Mouse (Mus musculus): Measurements from ENCODE around the gene Ghrh. TPM values are rescaled to one million over a fixed set of nuclear protein-coding genes. Genes with fewer than 3 reads are reported as not detected.

Gene Ghrh
- polyA plus RNA-seq, 1 experiment from 2014 or later, result not detected

DNA sequence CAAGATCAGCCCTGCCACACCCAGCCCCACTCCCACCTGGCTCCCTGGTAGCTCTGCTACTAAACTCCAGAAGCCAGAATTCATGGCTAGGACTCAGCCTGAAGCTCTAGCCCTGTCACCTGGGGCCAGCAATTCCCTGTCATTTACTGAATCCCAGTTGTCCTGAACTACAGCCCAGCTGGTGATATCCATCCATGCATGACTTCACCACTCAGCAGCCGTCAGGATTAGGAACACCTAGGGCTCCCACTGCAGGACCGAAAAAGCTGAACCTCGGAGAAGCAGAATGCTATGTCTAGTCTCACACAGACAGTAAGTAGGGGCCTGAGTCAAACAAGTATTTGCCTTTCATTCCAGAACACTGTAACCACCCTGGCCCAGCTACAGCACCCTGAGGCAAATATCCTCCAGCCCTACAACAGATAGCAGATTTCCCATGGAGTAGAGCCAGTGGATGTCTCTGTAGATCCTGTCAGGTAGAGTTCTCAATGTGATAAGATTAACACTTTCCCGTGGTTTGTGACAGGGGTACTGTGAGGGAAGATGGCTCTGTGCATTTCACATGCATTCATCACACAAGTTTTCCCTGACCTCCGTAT lies 4.9 kb downstream of the Ghrh start:
- Histone ChIP-seq H3K4me1 (peaks cover 16% of the 10 kb centered on the region), H3K4me3 (no peak overlapping the region), H3K27ac (no peak overlapping the region), H3K9me3 (no peaks in the 10 kb centered on the region), H3K27me3 (no peaks in the 10 kb centered on the region), H3K36me3 (no peaks in the 10 kb centered on the region), H3K4me2 (no peak overlapping the region), H3K9ac (no peak overlapping the region)
- 50% methylated on average over 5 of the region's 5 CpGs for WGBS
- no peak for ATAC-seq (ENCODE audit: borderline replicate concordance, extremely low read depth, low FRiP score, low TSS enrichment)

DNA sequence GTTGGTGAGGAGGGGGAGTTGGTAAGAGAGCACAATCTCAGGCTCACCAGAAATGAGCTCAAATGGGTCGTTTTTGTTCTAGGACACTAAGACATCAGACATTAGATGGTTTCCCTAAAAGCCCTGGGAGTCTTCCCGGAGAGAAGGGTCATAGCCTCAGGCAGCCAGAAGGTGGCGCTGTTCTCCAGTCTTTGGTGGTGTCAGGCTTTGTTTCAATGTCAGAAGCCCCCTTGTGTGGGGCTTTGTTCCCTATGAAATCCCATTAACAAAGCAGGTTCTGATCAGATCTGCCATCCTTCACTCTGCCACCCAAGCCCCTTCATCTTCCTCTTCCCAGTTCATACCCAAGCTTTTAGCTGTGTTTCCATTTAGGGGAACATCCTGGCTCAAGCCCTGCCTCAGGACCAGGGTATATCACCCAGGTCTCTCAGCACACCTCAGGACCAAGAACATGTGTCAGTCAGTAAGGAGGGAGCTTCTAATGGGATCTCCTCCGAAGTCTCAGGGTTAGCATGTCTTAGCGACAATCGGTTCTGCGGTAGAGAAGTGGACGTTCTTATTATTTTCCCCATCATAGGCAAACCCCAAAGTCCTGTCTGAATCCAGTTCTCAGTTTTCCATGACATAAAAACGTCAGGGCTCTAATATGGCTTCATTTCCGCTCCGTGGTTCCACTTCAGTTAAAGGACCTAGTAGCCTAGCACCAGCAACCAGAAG lies 5.6 kb downstream of the Ghrh start:
- no peak for ATAC-seq (ENCODE audit: borderline replicate concordance, extremely low read depth, low FRiP score, low TSS enrichment)
- WGBS, result 43% methylated on average over 11 of the region's 11 CpGs
- no peak overlapping the region for H3K4me3 ChIP-seq
- no peaks in the 10 kb centered on the region for H3K9me3 ChIP-seq
- no peak overlapping the region for H3K9ac ChIP-seq
- H3K4me2 ChIP-seq, result no peak overlapping the region
- H3K4me1 ChIP-seq, result peaks cover 14% of the 10 kb centered on the region
- no peak overlapping the region for H3K27ac ChIP-seq
- no peaks in the 10 kb centered on the region for H3K27me3 ChIP-seq
- H3K36me3 ChIP-seq, result no peaks in the 10 kb centered on the region

DNA sequence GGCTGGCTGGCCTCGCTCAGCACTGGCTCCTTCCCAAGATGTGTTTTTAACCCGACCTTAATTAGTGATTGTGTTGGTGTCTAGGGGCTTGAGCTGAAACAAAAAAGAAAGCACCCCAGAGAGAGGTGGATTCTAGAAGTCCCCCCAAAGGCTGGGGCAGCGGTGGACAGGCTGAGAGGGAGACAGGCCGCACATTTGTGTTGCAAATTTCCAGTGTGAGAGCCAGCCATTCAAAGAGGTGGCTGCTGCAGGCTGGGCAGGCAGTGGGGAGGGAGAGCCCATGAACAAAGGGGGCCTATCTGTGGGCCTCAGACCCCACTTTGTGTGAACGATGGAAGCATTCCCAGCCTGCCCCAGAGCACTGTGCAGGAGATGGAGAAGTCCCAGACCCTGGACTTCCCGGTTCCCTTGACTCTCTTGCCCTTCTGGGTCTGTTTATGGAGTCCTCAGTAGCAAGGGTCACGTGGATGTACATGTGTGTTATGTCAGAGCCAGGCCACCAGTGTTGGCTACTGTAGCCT lies 7.0 kb downstream of the Ghrh start:
- Histone ChIP-seq H3K4me3 (no peak overlapping the region), H3K27ac (peak overlapping the region; percentile 17; the same call in 1 of the 2 replicates), H3K9me3 (no peaks in the 10 kb centered on the region), H3K27me3 (no peaks in the 10 kb centered on the region), H3K36me3 (no peaks in the 10 kb centered on the region), H3K4me2 (no peak overlapping the region), H3K9ac (no peak overlapping the region), H3K4me1 (peaks cover 14% of the 10 kb centered on the region)
- WGBS, result 38% methylated on average over 7 of the region's 7 CpGs
- no peak for ATAC-seq (ENCODE audit: borderline replicate concordance, extremely low read depth, low FRiP score, low TSS enrichment)

DNA sequence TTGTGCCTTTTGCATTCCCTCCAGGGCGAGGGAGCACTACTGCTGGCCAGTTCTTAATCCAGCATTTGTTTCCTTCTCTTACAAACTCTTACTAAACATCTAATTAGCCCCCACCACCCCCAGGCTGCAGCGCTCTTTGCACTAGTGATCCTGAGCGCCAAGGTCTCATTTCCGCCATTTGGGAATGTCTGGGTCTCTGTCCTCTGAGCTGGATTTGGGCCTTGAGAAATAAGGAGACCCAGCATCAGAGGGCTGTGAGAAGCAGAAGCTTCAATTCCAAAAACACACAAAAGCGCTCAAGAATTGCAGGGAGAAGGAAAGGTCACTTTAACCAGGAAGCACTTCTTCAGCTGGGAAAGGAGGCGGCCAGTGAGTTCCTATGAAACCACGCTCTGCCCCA lies 7.8 kb downstream of the Ghrh start:
- no peak overlapping the region for H3K4me2 ChIP-seq
- no peaks in the 10 kb centered on the region for H3K9me3 ChIP-seq
- H3K27ac ChIP-seq, result 0 out of 2 replicates have a peak overlapping the region, but pooled peaks have one; percentile 17
- H3K4me3 ChIP-seq, result no peak overlapping the region
- H3K27me3 ChIP-seq, result no peaks in the 10 kb centered on the region
- H3K36me3 ChIP-seq, result no peaks in the 10 kb centered on the region
- no peak for ATAC-seq (ENCODE audit: borderline replicate concordance, extremely low read depth, low FRiP score, low TSS enrichment)
- no peak overlapping the region for H3K9ac ChIP-seq
- H3K4me1 ChIP-seq, result peaks cover 14% of the 10 kb centered on the region
- 73% methylated on average over 7 of the region's 7 CpGs for WGBS

DNA sequence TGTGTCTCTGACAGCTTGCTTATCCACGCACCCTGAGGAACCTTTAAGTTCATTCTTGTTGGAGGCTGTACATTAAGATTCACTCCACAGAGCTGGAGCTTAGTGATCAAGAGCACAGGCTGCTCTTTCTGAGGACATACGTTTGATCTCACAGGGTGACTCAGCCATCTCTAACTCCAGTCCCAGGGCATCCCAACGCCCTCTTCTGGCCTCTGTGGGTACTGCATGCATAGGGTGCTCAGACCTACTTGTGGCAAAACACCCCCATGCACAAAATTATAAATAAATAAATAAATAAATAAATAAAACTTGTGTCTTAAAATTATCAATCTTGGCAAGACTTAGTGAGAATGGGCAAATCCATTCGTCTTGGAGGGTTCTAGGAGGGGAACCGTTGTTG lies 8.6 kb downstream of the Ghrh start:
- Histone ChIP-seq H3K9me3 (no peaks in the 10 kb centered on the region), H3K27ac (no peak overlapping the region), H3K4me2 (no peak overlapping the region), H3K9ac (no peak overlapping the region), H3K4me1 (peaks cover 14% of the 10 kb centered on the region), H3K4me3 (no peak overlapping the region), H3K27me3 (no peaks in the 10 kb centered on the region), H3K36me3 (no peaks in the 10 kb centered on the region)
- no peak for ATAC-seq (ENCODE audit: borderline replicate concordance, extremely low read depth, low FRiP score, low TSS enrichment)
- 38% methylated on average over 5 of the region's 5 CpGs for WGBS

DNA sequence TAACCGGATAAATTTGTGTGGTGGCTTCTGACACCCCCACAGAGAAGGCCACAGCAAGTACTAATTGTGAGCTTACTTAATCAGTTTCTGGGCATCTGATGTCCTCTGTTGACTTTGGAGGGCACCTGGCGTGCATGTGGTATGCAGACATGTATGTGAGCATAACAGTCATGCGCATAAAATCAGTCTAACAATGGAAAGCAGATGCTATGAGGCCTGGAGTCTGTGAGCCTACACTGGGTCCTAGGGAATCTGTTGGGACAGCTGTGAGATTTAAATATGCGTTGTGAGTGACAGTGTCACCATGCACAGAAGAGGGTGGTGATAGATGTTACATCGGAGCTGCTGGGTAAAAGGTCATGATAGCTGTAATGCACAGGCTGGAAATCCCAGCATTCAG lies 15.2 kb downstream of the Ghrh start:
- 75% methylated on average over 5 of the region's 5 CpGs for WGBS
- no peak overlapping the region for H3K9ac ChIP-seq
- no peak for ATAC-seq (ENCODE audit: borderline replicate concordance, extremely low read depth, low FRiP score, low TSS enrichment)

DNA sequence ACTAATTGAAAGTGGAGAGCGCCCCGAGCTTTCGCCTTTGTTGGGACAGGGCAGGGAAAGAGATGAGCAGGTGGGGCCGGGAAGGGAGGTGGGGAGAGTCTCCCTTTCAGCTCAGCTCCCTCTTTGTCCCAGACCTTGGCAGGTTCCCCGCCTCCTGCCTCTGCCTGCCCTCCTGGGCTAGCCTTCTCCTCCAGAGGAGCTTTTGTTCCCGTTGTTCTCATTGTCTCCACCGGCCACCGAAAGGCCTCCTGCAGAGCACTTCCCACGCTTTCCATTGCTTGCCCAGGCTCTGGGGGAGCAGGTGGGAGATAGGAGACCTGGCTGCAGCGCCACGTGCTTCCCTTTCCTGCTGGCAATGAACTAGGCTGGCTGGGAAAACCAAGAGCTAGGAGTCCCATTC lies 18.7 kb downstream of the Ghrh start:
- no peak overlapping the region for H3K27ac ChIP-seq
- H3K4me1 ChIP-seq, result no peaks in the 10 kb centered on the region
- no peak overlapping the region for H3K4me3 ChIP-seq
- no peaks in the 10 kb centered on the region for H3K27me3 ChIP-seq
- no peaks in the 10 kb centered on the region for H3K9me3 ChIP-seq
- no peak overlapping the region for H3K9ac ChIP-seq
- H3K36me3 ChIP-seq, result peaks cover 36% of the 10 kb centered on the region
- H3K4me2 ChIP-seq, result no peak overlapping the region
- 42% methylated on average over 11 of the region's 11 CpGs for WGBS
- ATAC-seq (ENCODE audit: borderline replicate concordance, extremely low read depth, low FRiP score, low TSS enrichment), result no peak

More for the DNA sequence above, 15.2 kb downstream of the Ghrh start:
- no peak overlapping the region for H3K4me3 ChIP-seq
- H3K9me3 ChIP-seq, result no peaks in the 10 kb centered on the region
- no peak overlapping the region for H3K27ac ChIP-seq
- H3K27me3 ChIP-seq, result no peaks in the 10 kb centered on the region
- no peaks in the 10 kb centered on the region for H3K4me1 ChIP-seq
- H3K4me2 ChIP-seq, result no peak overlapping the region
- peaks cover 3% of the 10 kb centered on the region; the same call in 1 of the 2 replicates for H3K36me3 ChIP-seq

DNA sequence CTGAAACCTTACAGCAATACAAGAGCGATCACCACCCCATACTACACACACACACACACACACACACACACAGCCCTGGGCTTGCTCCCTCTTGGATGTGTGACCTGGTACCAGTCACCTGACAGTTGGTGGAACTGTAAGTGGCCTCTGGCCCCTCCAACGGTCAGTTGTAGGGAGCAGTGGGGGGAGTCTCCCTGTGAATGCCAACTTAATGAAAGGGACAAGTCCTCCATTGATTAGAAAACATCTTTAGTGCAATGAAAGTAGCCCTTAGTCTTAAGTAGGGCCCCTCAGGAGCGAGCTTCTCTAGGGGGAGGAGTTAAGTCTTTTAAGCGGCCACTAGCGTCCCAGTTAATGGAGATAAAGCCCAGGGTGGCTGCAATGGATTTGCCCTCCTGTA lies 19.2 kb downstream of the Ghrh start:
- no peak overlapping the region for H3K4me2 ChIP-seq
- no peak overlapping the region for H3K4me3 ChIP-seq
- H3K4me1 ChIP-seq, result no peaks in the 10 kb centered on the region
- no peak for ATAC-seq (ENCODE audit: borderline replicate concordance, extremely low read depth, low FRiP score, low TSS enrichment)
- H3K36me3 ChIP-seq, result peaks cover 40% of the 10 kb centered on the region
- no peaks in the 10 kb centered on the region for H3K27me3 ChIP-seq
- 42% methylated on average over 5 of the region's 5 CpGs for WGBS
- no peak overlapping the region for H3K9ac ChIP-seq
- no peaks in the 10 kb centered on the region for H3K9me3 ChIP-seq
- H3K27ac ChIP-seq, result no peak overlapping the region

DNA sequence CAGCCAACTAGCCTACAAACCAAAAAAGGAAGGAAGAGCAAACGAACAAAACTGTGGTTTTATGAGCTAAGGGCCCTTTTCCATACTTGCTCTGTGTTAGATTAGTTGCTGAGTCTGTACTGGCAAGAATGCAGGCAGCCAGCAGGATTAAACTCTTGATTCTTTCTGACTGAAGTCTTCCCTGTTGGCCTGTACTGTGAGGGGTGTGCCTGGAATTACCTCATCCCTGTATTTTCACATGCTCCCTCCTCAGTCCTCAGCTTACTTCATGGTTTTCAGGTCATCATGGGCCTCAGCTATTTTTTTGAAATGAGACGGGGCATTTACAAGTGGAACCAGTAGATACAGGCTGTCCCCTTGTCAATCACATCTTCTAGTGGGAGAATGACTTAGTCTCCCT lies 22.1 kb downstream of the Ghrh start:
- ATAC-seq (ENCODE audit: borderline replicate concordance, extremely low read depth, low FRiP score, low TSS enrichment), result no peak
- H3K36me3 ChIP-seq, result peaks cover 66% of the 10 kb centered on the region

DNA sequence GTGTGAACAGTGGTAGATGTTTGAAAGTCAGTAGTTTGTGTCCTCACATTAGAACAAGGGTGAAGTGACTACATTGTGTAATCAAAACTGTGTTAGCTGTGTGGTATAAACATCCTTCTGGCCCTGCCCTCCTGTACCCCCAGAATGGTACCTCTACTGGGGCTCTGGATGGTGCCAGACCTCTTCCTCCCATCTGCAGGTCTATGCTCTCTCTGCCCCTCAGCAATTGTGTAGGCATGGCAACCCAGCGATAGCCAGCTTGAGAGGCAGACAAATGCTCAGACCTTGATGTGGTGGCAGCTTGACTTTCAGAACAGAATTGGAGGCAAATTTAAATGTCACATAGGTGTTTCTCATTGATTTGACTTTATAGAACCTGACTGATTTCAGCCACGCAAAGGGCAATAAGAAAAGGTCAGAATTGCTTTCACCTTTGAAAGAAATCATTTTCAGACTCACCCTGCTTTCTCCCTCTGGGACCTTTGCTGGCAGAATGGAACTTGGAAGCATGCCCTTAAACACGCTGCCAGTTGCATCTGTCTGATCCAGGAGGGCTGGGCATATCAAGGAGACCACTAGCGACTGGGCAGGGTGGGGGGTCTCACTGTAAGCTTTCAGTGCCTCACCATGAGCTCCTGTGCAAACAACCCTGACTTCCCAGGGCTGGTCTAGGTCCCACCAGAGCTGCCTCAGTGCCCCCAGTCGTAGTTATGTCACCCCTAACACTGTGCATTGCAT lies 25.1 kb downstream of the Ghrh start:
- peaks cover 87% of the 10 kb centered on the region for H3K36me3 ChIP-seq
- no peaks in the 10 kb centered on the region for H3K4me1 ChIP-seq
- no peaks in the 10 kb centered on the region for H3K9me3 ChIP-seq
- H3K9ac ChIP-seq, result no peak overlapping the region
- no peaks in the 10 kb centered on the region for H3K27me3 ChIP-seq
- no peak overlapping the region for H3K27ac ChIP-seq
- 80% methylated on average over 5 of the region's 5 CpGs for WGBS
- no peak for ATAC-seq (ENCODE audit: borderline replicate concordance, extremely low read depth, low FRiP score, low TSS enrichment)
- H3K4me2 ChIP-seq, result no peak overlapping the region
- H3K4me3 ChIP-seq, result no peak overlapping the region

More for the DNA sequence above, 22.1 kb downstream of the Ghrh start:
- no peak overlapping the region for H3K4me3 ChIP-seq
- 82% methylated on average over 2 of the region's 2 CpGs for WGBS
- H3K9me3 ChIP-seq, result no peaks in the 10 kb centered on the region
- H3K4me2 ChIP-seq, result no peak overlapping the region
- no peak overlapping the region for H3K9ac ChIP-seq
- no peaks in the 10 kb centered on the region for H3K27me3 ChIP-seq
- H3K4me1 ChIP-seq, result no peaks in the 10 kb centered on the region
- no peak overlapping the region for H3K27ac ChIP-seq

DNA sequence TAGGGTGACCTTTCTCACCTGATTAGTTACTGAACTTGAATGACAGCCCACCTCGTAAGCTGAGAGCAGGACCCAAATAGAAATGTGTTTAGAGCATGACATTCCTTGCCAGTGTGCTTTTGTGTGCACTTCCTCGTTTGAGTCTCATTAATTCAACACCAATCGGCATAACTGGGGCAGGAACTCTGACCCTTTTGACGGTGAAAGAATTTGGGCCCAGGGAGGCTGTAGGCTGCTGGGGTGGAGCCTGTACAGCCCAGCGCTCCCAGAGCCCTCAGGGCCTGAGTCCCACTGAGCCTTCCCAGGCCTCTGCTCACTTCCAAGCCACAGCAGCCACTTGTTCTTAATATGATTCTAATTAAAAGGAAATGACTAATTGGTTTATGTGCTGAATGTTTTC lies 26.4 kb downstream of the Ghrh start:
- 48% methylated on average over 5 of the region's 5 CpGs for WGBS
- no peak overlapping the region for H3K27ac ChIP-seq
- peaks cover 86% of the 10 kb centered on the region for H3K36me3 ChIP-seq

DNA sequence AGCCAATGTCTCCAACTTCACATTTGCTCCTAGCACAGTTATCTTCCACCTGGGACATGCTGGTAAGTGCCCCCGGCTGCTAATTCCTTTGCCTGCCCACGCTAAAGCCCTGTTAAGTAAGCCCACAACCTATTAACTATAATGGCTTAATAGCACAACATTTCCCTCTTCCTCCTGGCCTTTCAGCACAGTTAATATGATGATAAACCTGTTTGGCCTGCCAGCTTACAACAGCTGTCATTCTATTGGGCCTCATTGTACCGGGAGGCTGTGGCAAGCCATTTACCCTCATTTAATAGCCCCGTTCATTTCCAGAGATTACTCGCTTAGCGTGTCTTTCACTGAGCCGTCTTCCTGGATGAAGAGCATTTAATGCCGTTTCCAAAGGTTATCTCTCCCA lies 27.2 kb downstream of the Ghrh start:
- H3K36me3 ChIP-seq, result peaks cover 85% of the 10 kb centered on the region
- H3K27me3 ChIP-seq, result no peaks in the 10 kb centered on the region
- H3K9me3 ChIP-seq, result no peaks in the 10 kb centered on the region
- no peak for ATAC-seq (ENCODE audit: borderline replicate concordance, extremely low read depth, low FRiP score, low TSS enrichment)
- H3K9ac ChIP-seq, result no peak overlapping the region
- H3K4me3 ChIP-seq, result no peak overlapping the region
- H3K4me2 ChIP-seq, result no peak overlapping the region
- H3K4me1 ChIP-seq, result peaks cover 7% of the 10 kb centered on the region; the same call in 1 of the 2 replicates
- no peak overlapping the region for H3K27ac ChIP-seq
- WGBS, result 84% methylated on average over 8 of the region's 8 CpGs

More for the DNA sequence above, 26.4 kb downstream of the Ghrh start:
- Histone ChIP-seq H3K9ac (no peak overlapping the region), H3K4me2 (no peak overlapping the region), H3K9me3 (no peaks in the 10 kb centered on the region), H3K4me1 (peaks cover 7% of the 10 kb centered on the region; the same call in 1 of the 2 replicates), H3K27me3 (no peaks in the 10 kb centered on the region), H3K4me3 (no peak overlapping the region)
- no peak for ATAC-seq (ENCODE audit: borderline replicate concordance, extremely low read depth, low FRiP score, low TSS enrichment)

Data from lung, embryonic 15.5 days (tissue).